In genomic region chr10:71349290-71349689, GRCm38 (mm10) we compare ENCODE assay signal across 9 mouse cellular contexts. TPM values are rescaled to one million over a fixed set of nuclear protein-coding genes. Genes with fewer than 3 reads are reported as not detected.
A peak's percentile ranks its signal among the peaks of the same experiment; 100 is the strongest.
DNase-seq lines count a peak whose midpoint lies in the region; ATAC-seq lines count a peak whose summit lies in the region.
"Had no signal": no experiment of that assay in that cellular context is flagged by ENCODE, and none has a peak within 500 bp of the region (broad histone marks: within the 10 kb centered on the region; RNA-seq: fewer than 3 reads in every experiment).

No protein-coding gene starts in this region.

- ATAC-seq in heart, embryonic 15.5 days (replicated peaks; ENCODE audit: insufficient number of reproducible peaks, insufficient read depth, low FRiP score, low read depth): no peak
- no peak for ATAC-seq in embryonic facial prominence, embryonic 11.5 days (replicated peaks; ENCODE audit: insufficient number of reproducible peaks, low FRiP score, low TSS enrichment, low read depth)
- no peak for ATAC-seq in limb, embryonic 12.5 days (ENCODE audit: insufficient number of reproducible peaks, insufficient read depth, low FRiP score, low TSS enrichment, low read depth)
- no peak for ATAC-seq in midbrain, embryonic 15.5 days (replicated peaks)

- H3K4me2 ChIP-seq in heart, embryonic 15.5 days: peak overlapping the region; percentile 93
- no peak overlapping the region for H3K4me2 ChIP-seq in embryonic facial prominence, embryonic 11.5 days (ENCODE audit: low read depth, low read length)
- H3K4me2 ChIP-seq in limb, embryonic 12.5 days: peak overlapping the region; percentile 93
- H3K4me2 ChIP-seq in midbrain, embryonic 15.5 days: peak overlapping the region; percentile 93

- no peaks in the 10 kb centered on the region for H3K36me3 ChIP-seq in heart, embryonic 15.5 days
- no peaks in the 10 kb centered on the region for H3K36me3 ChIP-seq in embryonic facial prominence, embryonic 11.5 days (replicated peaks; ENCODE audit: control insufficient read depth, insufficient read depth, low read depth, low read length)
- H3K36me3 ChIP-seq in limb, embryonic 12.5 days: peaks cover 8% of the 10 kb centered on the region; the same call in 1 of the 2 replicates
- 0 out of 2 replicates have a peak, but pooled peaks cover 7% of the 10 kb centered on the region for H3K36me3 ChIP-seq in midbrain, embryonic 15.5 days (replicated peaks)

- DNase-seq in heart, postnatal 4 days: no peak
- no peak for DNase-seq in embryonic facial prominence, embryonic 11.5 days (ENCODE audit: low spot score)
- DNase-seq in thymus, postnatal 0 days (ENCODE audit: low spot score): no peak
- no peak for DNase-seq in spleen, postnatal 4 days (ENCODE audit: low spot score in 2 of 2)
- no peak for DNase-seq in layer of hippocampus, postnatal 36 days
- DNase-seq: cerebellum, adult 11-12 months had no signal

- H3K27ac ChIP-seq in heart, embryonic 15.5 days: no peak overlapping the region
- no peak overlapping the region for H3K27ac ChIP-seq in embryonic facial prominence, embryonic 11.5 days (replicated peaks; ENCODE audit: low read depth, low read length)
- H3K27ac ChIP-seq in limb, embryonic 12.5 days: no peak overlapping the region
- H3K27ac ChIP-seq in midbrain, embryonic 15.5 days: no peak overlapping the region

- WGBS in heart, embryonic 15.5 days: 80% methylated on average over 1 of the region's 1 CpGs
- 80% methylated on average over 1 of the region's 1 CpGs for WGBS in embryonic facial prominence, embryonic 11.5 days
- WGBS in limb, embryonic 12.5 days: 82% methylated on average over 1 of the region's 1 CpGs
- WGBS in midbrain, embryonic 15.5 days: 89% methylated on average over 1 of the region's 1 CpGs

- no peak overlapping the region for H3K4me3 ChIP-seq in heart, embryonic 15.5 days
- H3K4me3 ChIP-seq in embryonic facial prominence, embryonic 11.5 days (ENCODE audit: low read depth, low read length): peak overlapping the region; percentile 75; the same call in 1 of the 2 replicates
- peak overlapping the region; percentile 91 for H3K4me3 ChIP-seq in limb, embryonic 12.5 days (replicated peaks)
- peak overlapping the region; percentile 81 for H3K4me3 ChIP-seq in midbrain, embryonic 15.5 days

- H3K27me3 ChIP-seq in heart, embryonic 15.5 days: no peaks in the 10 kb centered on the region
- no peaks in the 10 kb centered on the region for H3K27me3 ChIP-seq in embryonic facial prominence, embryonic 11.5 days (ENCODE audit: control insufficient read depth, insufficient read depth, low read length)
- H3K27me3 ChIP-seq in limb, embryonic 12.5 days: no peaks in the 10 kb centered on the region
- no peaks in the 10 kb centered on the region for H3K27me3 ChIP-seq in midbrain, embryonic 15.5 days (replicated peaks)

- H3K4me1 ChIP-seq in heart, embryonic 15.5 days (replicated peaks): peaks cover 11% of the 10 kb centered on the region
- H3K4me1 ChIP-seq in embryonic facial prominence, embryonic 11.5 days (ENCODE audit: control insufficient read depth, insufficient read depth, low read length): no peaks in the 10 kb centered on the region
- H3K4me1 ChIP-seq in limb, embryonic 12.5 days (replicated peaks): peaks cover 17% of the 10 kb centered on the region
- peaks cover 31% of the 10 kb centered on the region for H3K4me1 ChIP-seq in midbrain, embryonic 15.5 days

- no peaks in the 10 kb centered on the region for H3K9me3 ChIP-seq in heart, embryonic 15.5 days (replicated peaks)
- no peaks in the 10 kb centered on the region for H3K9me3 ChIP-seq in embryonic facial prominence, embryonic 11.5 days (replicated peaks; ENCODE audit: control insufficient read depth, low read length)
- no peaks in the 10 kb centered on the region for H3K9me3 ChIP-seq in limb, embryonic 12.5 days
- H3K9me3 ChIP-seq in midbrain, embryonic 15.5 days: no peaks in the 10 kb centered on the region

- no peak overlapping the region for H3K9ac ChIP-seq in heart, embryonic 15.5 days
- H3K9ac ChIP-seq in embryonic facial prominence, embryonic 11.5 days (replicated peaks; ENCODE audit: low read length): no peak overlapping the region
- H3K9ac ChIP-seq in limb, embryonic 12.5 days (replicated peaks): 0 out of 2 replicates have a peak overlapping the region, but pooled peaks have one; percentile 85
- no peak overlapping the region; the same call in 1 of the 2 replicates for H3K9ac ChIP-seq in midbrain, embryonic 15.5 days

RNA-seq across cellular contexts. Expression of gene Ipmk, which starts 1.7 kb away (rescaled TPM):
- 6.5 and 7.7 TPM in 2 replicates for polyA plus RNA-seq in heart, embryonic 15.5 days (2015; fragmentation: Nextera tagmentation; extraction: Ambion mirVana)
- total RNA-seq in heart, postnatal 4 days (2021): 10 to 100 TPM; 12.3 to 14.2 TPM
- polyA plus RNA-seq in embryonic facial prominence, embryonic 11.5 days (2014; fragmentation: Nextera tagmentation; extraction: Ambion mirVana): 20.3 and 21.0 TPM in 2 replicates
- 18.7 and 19.9 TPM in 2 replicates for polyA plus RNA-seq in limb, embryonic 12.5 days (2016; fragmentation: Nextera tagmentation; extraction: Ambion mirVana)
- 17.9 and 18.2 TPM in 2 replicates for polyA plus RNA-seq in midbrain, embryonic 15.5 days (2015; fragmentation: Nextera tagmentation; extraction: Ambion mirVana)
- polyA plus RNA-seq in thymus, postnatal 0 days (2015; fragmentation: Nextera tagmentation; extraction: Ambion mirVana): 9.9 and 10.7 TPM in 2 replicates
- 10 to 100 TPM; 41.5 to 43.3 TPM for total RNA-seq in layer of hippocampus, postnatal 36 days (2021)

RNA-seq across cellular contexts. Expression of gene Cisd1, which starts 4.5 kb away (rescaled TPM):
- 168 and 214 TPM in 2 replicates for polyA plus RNA-seq in heart, embryonic 15.5 days (2015; fragmentation: Nextera tagmentation; extraction: Ambion mirVana)
- total RNA-seq in heart, postnatal 4 days (2021): 100 to 1,000 TPM; 178 to 194 TPM
- polyA plus RNA-seq in embryonic facial prominence, embryonic 11.5 days (2014; fragmentation: Nextera tagmentation; extraction: Ambion mirVana): 121 and 128 TPM in 2 replicates
- polyA plus RNA-seq in limb, embryonic 12.5 days (2016; fragmentation: Nextera tagmentation; extraction: Ambion mirVana): 96.2 and 98.8 TPM in 2 replicates
- 257 and 277 TPM in 2 replicates for polyA plus RNA-seq in midbrain, embryonic 15.5 days (2015; fragmentation: Nextera tagmentation; extraction: Ambion mirVana)
- polyA plus RNA-seq in thymus, postnatal 0 days (2015; fragmentation: Nextera tagmentation; extraction: Ambion mirVana): 143 and 149 TPM in 2 replicates
- total RNA-seq in layer of hippocampus, postnatal 36 days (2021): 100 to 1,000 TPM; 126 to 147 TPM
